Mouse (Mus musculus): ENCODE data around the gene Stx17.

GRCm38 (mm10) chr4:48079285-48080039, 45.3 kb upstream of the Stx17 start:
- TF ChIP-seq MAFK (IDR thresholded peaks at IDR 0.05; ENCODE audit: insufficient read depth, low read depth, low read length) (no peak), ZNF384 (IDR thresholded peaks at IDR 0.05; ENCODE audit: low read depth, low read length) (no peak), HCFC1 (IDR thresholded peaks at IDR 0.05; ENCODE audit: borderline replicate concordance, insufficient read depth, low read length) (no peak)
